Mouse (Mus musculus) lung, postnatal 0 days (tissue): ENCODE measurements at regions not wholly inside any gene's neighbourhood (a gene's known extent, or its start where the extent isn't known, plus 50 kb on each side); places are given as distances from the start of the nearest gene placed in this dataset.

Source experiments
- CTCF ChIP-seq: IDR thresholded peaks from 2 replicates; pipeline ENCODE4 v1.5.1; 2016; ENCODE audit warnings: antibody characterized with exemption, mild to moderate bottlenecking
- EP300 ChIP-seq: IDR thresholded peaks from 2 replicates; pipeline ENCODE4 v1.6.1; 2016; ENCODE audit warnings: antibody characterized with exemption, mild to moderate bottlenecking, control low read depth

DNA sequence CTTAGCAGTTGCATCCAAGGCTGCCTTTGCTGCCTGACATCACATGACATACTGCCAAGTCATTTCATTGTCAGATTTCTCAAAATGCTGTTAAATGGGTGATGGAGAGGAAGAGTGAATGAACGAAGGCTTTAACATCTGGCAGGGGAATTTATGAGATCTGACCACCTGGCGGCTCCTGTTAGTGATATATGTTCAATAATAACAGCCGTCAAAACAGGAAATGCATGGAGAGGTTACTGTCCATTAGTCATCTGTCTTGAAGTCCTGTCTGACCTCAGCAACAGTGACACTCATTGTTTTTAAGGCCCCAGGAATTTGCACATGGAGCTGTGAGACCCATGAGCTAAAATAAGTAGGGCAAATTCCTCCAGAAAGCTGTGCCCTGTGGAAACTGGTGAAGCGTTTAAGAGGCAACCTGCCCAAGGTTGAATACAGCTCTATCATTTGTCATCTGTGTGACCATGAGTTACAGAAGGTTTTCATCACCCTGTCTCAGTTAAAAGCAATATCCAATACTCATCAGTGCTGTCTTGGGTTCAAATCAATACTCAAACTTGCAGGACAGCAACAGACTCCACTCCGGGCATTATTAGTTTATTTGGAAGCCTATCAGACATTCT lies 106.6 kb downstream of the Mreg start:
- TF ChIP-seq EP300 (no peak), CTCF (no peak)
